Mouse (Mus musculus): ENCODE measurements around the gene Mab21l2. TPM values are rescaled to one million over a fixed set of nuclear protein-coding genes. Genes with fewer than 3 reads are reported as not detected.
A peak's percentile ranks its signal among the peaks of the same experiment; 100 is the strongest.

Gene Mab21l2
- 4.6 and 6.7 TPM in 2 replicates for polyA plus RNA-seq (2015; fragmentation: Nextera tagmentation; extraction: Ambion mirVana)

DNA sequence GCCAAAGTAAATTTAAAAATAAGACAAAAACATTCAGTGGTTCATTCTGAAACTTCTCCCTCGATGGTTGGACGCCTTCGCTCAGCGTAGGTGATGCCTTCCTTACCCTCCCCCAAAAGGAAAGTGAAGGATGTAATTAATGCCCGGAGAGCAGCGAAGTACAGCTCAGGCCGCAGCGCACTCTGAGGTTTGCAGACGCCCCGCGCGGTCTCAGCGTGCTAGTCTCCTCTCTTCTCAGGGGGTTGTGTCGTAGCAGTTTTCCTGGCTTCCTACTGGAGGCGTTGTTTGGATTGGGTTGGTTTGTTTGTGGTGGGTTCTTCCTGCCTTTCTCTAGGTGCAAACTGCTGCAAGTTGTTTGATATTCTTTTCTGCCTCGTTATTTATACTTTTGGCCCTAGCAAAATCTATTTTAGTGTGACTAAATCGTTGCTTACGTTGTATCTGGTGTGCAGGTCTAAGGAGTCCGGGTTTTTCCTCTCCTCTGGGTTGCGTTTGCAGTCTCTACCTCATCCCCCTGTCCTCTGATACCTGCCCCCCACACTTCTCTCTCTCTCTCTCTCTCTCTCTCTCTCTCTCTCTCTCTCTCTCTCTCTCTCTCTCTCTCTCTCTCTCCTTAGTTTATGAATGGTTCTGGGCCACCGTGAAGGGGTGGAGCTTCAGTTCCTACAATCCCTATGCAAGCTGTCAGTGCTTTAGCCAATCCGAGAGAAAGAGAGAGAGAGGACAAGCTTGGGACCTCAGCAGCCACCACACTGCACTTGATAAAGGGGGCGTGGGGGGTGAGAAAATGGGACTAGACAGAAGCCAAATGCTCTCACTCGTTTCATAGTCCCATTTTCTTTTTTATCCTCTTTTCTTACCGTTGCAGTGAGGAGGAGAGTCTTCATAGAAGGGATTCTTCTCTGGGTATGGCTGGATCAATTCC is at the start of gene Mab21l2:
Gene Mab21l2, minus strand, starts transcription at position 539 of the 925 bp plus-strand sequence.
- Histone ChIP-seq H3K9me3 (replicated peaks) (no peaks in the 10 kb centered on the region), H3K27ac (no peak within 1 kb of the TSS), H3K36me3 (ENCODE audit: poor library complexity, severe bottlenecking) (no peaks in the 10 kb centered on the region), H3K27me3 (peaks cover 76% of the 10 kb centered on the region), H3K4me3 (peak within 1 kb of the TSS; percentile 37), H3K9ac (no peak within 1 kb of the TSS), H3K4me1 (peaks cover 21% of the 10 kb centered on the region), H3K4me2 (peak within 1 kb of the TSS; percentile 58)
- 1% methylated on average over 25 of the region's 25 CpGs for WGBS
- peak; percentile 61; the same call in 1 of the 2 replicates for ATAC-seq

DNA sequence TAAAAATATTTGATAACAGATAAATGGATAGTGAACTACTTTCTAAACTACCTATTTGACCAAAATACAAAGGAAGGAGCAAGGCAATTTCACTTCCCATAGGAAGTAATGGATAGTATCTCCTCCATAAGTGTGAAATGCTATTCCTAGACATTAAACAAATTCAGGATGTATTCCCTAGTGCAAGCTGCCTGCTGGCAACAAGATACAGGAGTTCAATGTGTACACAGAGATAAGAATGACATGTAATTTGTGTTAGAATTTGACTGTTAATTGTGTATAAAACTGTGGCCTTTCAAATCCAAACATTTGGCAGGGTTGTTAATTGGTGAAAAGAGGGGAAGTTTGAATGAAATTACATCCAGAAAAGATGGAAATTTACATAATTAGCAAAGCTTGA is 26.9 kb upstream of the Mab21l2 start:
- Histone ChIP-seq H3K36me3 (ENCODE audit: poor library complexity, severe bottlenecking) (no peaks in the 10 kb centered on the region), H3K9me3 (replicated peaks) (no peaks in the 10 kb centered on the region), H3K4me1 (no peaks in the 10 kb centered on the region), H3K4me2 (no peak overlapping the region), H3K27me3 (peaks cover 65% of the 10 kb centered on the region), H3K4me3 (no peak overlapping the region), H3K27ac (no peak overlapping the region), H3K9ac (no peak overlapping the region)
- ATAC-seq: no peak

DNA sequence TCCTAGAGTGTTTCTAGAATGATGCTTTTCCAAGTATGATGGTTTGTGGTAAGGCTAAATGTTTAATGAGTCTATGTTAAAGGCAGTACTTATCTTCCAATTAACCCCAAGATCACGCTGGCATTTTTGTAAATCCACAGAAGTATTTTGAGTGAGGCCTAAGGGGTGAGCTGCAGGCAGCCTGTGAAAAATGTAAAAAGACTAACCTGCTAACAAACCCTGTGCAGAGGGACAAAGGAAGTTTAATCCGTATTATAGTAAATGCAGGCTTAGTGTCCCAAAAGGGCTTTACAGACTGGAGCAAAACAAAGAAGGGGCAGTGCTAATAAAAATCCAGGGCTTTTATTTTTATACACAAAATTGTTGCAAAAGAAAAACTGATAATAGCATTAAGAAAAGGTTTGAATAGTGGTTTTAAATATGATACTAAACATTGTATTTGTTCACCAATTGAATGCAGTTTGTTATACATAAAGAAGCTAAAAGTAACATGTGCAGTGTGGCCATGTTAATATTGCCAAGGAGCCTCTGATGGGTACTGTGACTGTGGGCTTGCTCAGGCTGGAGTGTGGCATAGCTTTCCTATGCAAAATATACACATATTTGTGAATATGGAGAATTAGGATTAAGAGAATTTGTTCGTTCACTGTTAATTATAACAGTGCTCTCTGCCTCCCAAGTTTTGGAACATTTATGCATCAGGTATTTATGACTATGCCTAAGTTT is 24.3 kb upstream of the Mab21l2 start:
- Histone ChIP-seq H3K9me3 (replicated peaks) (no peaks in the 10 kb centered on the region), H3K27me3 (peaks cover 67% of the 10 kb centered on the region), H3K27ac (no peak overlapping the region), H3K36me3 (ENCODE audit: poor library complexity, severe bottlenecking) (no peaks in the 10 kb centered on the region), H3K4me2 (no peak overlapping the region), H3K9ac (no peak overlapping the region), H3K4me1 (no peaks in the 10 kb centered on the region), H3K4me3 (no peak overlapping the region)
- WGBS: 8% methylated on average over 3 of the region's 3 CpGs
- no peak for ATAC-seq

DNA sequence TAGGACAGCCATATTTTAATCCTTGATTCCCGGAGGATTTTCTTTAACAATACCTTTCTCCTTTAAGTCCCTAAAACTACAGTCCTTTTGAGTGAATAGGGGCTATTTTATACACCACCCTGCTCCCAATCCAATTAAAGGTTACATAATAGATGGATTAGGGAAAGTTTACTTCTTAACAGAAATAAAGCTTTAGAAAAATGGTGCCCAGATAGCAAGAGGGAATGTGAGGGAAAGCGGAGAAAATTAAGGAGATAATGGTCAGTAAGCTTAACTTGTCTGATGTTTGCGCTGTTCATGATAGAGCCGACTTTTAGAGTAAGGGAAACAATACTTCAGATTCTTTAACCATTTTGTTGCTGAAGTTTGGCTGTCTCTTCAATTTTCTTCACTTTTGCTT is 23.1 kb upstream of the Mab21l2 start:
- Histone ChIP-seq H3K4me2 (no peak overlapping the region), H3K9ac (no peak overlapping the region), H3K4me3 (no peak overlapping the region), H3K9me3 (replicated peaks) (no peaks in the 10 kb centered on the region), H3K36me3 (ENCODE audit: poor library complexity, severe bottlenecking) (no peaks in the 10 kb centered on the region), H3K27ac (no peak overlapping the region), H3K4me1 (no peaks in the 10 kb centered on the region), H3K27me3 (peaks cover 67% of the 10 kb centered on the region)
- WGBS: 1% methylated on average over 4 of the region's 4 CpGs
- ATAC-seq: no peak

DNA sequence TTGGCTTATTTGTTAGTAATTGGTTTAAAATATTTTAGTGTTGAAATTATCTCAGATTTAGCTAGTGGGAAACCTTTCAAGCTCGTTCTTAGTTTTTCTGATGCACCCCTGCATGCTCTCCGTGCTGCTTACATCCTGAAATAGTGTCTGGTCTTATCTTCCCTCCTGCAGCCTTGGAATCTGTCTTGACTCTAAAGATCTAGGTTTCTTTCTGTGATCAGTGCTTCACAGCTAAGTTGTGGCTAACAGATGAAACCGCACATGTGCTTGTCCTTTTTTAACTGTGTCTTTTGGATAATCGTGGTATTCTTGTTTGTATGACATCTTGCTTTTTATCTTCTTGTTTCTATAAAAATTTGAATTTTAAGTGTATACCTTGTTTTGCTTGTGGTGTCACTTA is 18.9 kb upstream of the Mab21l2 start:
- H3K9me3 ChIP-seq (replicated peaks): no peaks in the 10 kb centered on the region
- H3K27ac ChIP-seq: no peak overlapping the region
- WGBS: 83% methylated on average over 4 of the region's 4 CpGs
- no peaks in the 10 kb centered on the region for H3K36me3 ChIP-seq (ENCODE audit: poor library complexity, severe bottlenecking)
- H3K27me3 ChIP-seq: peaks cover 68% of the 10 kb centered on the region
- no peak for ATAC-seq
- no peak overlapping the region for H3K9ac ChIP-seq
- H3K4me2 ChIP-seq: no peak overlapping the region
- no peaks in the 10 kb centered on the region for H3K4me1 ChIP-seq
- no peak overlapping the region for H3K4me3 ChIP-seq

DNA sequence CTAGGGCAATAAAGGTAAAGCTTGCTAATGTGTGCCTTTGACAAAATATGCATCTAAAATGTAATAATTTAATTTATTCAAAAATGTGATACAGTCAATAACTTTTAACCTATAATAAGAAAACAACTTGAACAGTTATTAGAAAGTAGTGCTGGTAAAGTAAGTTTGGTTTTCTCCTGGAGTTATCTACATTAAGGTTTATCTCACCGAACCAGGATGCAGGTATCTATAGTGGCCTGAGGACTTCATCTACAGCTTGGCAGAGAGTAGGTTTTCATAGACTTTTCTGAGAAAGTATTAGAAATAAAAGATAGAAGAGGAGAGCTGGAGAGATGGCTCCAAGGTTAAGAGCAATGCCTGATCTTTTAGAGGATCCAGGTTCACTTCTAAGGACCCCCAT is 13.0 kb upstream of the Mab21l2 start:
- Histone ChIP-seq H3K4me3 (no peak overlapping the region), H3K27ac (no peak overlapping the region), H3K4me1 (peaks cover 3% of the 10 kb centered on the region; the same call in 1 of the 2 replicates), H3K36me3 (ENCODE audit: poor library complexity, severe bottlenecking) (no peaks in the 10 kb centered on the region), H3K4me2 (no peak overlapping the region), H3K27me3 (peaks cover 69% of the 10 kb centered on the region), H3K9ac (no peak overlapping the region), H3K9me3 (replicated peaks) (no peaks in the 10 kb centered on the region)
- WGBS: 98% methylated on average over 1 of the region's 1 CpGs
- ATAC-seq: no peak

DNA sequence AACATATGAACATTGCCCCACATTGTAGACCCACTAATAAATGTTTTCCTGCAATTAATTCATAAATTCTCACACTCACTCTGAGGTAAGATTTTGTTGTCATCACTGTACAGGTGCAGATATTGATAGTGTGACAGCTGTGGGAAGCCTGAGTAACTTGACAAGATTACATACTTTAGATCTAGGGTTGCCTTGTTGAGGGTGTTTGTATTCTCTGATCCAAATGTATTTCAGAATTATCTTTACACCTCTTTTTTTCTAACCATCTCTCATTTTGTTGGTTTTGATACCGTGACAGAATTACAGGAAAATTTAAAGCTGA is 12.6 kb upstream of the Mab21l2 start:
- Histone ChIP-seq H3K4me1 (peaks cover 3% of the 10 kb centered on the region; the same call in 1 of the 2 replicates), H3K27ac (no peak overlapping the region), H3K4me3 (no peak overlapping the region), H3K9ac (no peak overlapping the region), H3K27me3 (peaks cover 69% of the 10 kb centered on the region), H3K36me3 (ENCODE audit: poor library complexity, severe bottlenecking) (no peaks in the 10 kb centered on the region), H3K4me2 (no peak overlapping the region), H3K9me3 (replicated peaks) (no peaks in the 10 kb centered on the region)
- no peak for ATAC-seq
- WGBS: 86% methylated on average over 1 of the region's 1 CpGs

DNA sequence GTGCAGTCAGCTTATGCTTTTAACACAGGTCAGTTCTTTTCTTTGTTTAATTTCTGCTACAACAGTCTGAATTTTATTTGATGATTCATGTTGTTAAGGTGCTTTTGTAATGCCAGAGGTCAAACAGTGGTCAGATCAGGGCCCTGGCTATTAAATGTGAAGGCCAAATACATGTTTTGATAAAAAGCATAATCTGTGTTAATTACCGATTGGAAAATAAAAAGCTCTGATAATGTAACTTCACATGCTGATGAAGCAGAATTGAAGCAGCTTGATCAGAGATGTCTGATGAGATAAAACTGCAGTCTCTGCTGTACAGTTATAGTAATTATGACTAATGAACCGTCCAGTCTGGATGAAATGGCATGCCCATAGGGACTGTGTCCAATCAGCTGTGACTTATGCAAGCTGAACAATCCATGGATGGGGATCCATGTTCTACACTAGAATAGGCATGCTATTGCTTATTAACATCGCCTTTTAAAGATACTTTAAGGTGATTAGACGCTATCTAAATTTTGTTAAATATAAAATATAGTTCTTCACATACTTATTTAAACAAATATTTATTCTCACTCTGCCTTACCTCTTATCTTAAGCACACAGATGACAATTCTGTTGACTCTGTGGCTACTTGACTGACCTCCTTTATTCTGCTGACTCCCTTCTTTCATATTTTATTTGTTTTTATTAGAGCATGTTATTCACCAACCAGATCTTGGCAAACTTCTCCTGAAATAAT is 12.0 kb upstream of the Mab21l2 start:
- Histone ChIP-seq H3K27me3 (peaks cover 71% of the 10 kb centered on the region), H3K4me2 (no peak overlapping the region), H3K9ac (no peak overlapping the region), H3K27ac (no peak overlapping the region), H3K36me3 (ENCODE audit: poor library complexity, severe bottlenecking) (no peaks in the 10 kb centered on the region), H3K9me3 (replicated peaks) (no peaks in the 10 kb centered on the region), H3K4me3 (no peak overlapping the region), H3K4me1 (peaks cover 3% of the 10 kb centered on the region; the same call in 1 of the 2 replicates)
- WGBS: 84% methylated on average over 4 of the region's 4 CpGs
- ATAC-seq: no peak

DNA sequence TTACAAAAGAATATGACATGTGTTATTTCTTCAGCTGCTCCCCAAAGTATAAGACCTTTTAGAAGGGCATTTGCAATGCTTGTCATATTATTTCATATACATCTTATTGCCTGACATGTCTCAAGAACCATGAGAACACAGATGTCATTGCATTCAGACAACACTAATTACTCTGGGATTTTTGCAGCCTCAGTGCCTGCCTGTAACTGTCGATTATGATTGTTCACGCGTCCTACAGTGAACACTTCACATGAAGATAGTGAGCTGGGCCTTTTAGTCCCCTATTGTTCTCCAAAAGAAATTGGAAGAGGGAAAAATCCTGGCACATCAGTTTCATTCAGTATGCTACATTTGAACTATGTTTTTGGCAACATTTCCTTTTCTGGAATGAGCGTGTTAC is 11.2 kb upstream of the Mab21l2 start:
- H3K4me2 ChIP-seq: no peak overlapping the region
- H3K4me3 ChIP-seq: no peak overlapping the region
- no peak overlapping the region for H3K9ac ChIP-seq
- H3K27me3 ChIP-seq: peaks cover 72% of the 10 kb centered on the region
- 68% methylated on average over 4 of the region's 4 CpGs for WGBS
- no peaks in the 10 kb centered on the region for H3K9me3 ChIP-seq (replicated peaks)
- H3K27ac ChIP-seq: no peak overlapping the region
- no peaks in the 10 kb centered on the region for H3K36me3 ChIP-seq (ENCODE audit: poor library complexity, severe bottlenecking)
- H3K4me1 ChIP-seq: peaks cover 3% of the 10 kb centered on the region; the same call in 1 of the 2 replicates
- no peak for ATAC-seq

DNA sequence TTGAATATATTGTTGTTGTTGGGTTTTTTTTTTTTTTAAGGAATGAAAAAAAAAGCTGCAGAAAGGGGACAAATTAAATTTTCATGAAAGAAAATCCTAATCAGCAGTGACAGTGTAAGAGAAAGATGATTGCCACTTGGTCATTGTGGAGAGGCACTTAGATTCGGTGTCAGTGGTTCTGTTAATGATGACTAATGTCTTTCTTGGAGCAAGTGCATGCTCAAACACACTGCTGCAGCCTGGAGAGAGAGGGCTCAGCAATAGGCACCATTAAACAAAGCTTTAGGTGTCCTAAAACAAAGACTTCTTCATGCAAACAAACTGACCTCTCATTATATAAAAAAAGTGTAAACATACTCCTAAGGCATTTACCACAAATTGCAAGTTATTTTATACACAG is 10.5 kb upstream of the Mab21l2 start:
- Histone ChIP-seq H3K9ac (no peak overlapping the region), H3K27me3 (peaks cover 73% of the 10 kb centered on the region), H3K9me3 (replicated peaks) (no peaks in the 10 kb centered on the region), H3K27ac (no peak overlapping the region), H3K4me1 (peaks cover 3% of the 10 kb centered on the region; the same call in 1 of the 2 replicates), H3K4me2 (no peak overlapping the region), H3K4me3 (no peak overlapping the region), H3K36me3 (ENCODE audit: poor library complexity, severe bottlenecking) (no peaks in the 10 kb centered on the region)
- 41% methylated on average over 1 of the region's 1 CpGs for WGBS
- no peak for ATAC-seq

DNA sequence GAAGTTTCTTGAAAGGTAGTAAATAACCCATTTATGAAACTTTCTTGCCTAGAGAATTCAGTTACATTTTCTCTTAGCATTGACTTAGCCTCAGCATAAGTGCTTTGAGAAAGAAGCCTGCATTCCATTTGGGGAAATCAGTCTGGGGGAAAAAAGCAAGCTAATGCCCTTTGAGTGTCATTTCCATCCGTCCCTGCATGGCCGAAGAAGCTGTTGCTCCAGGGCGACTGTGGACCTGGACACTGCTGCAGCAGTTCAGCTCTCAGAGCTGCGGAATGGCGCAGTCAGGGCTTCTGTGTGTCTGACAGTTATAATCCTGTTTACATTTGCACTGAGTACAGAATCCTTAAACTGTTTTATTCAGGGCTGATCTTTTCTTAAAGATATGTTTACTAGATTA is 3.7 kb upstream of the Mab21l2 start:
- no peak overlapping the region for H3K4me2 ChIP-seq
- no peak overlapping the region for H3K4me3 ChIP-seq
- ATAC-seq: no peak
- H3K9me3 ChIP-seq (replicated peaks): no peaks in the 10 kb centered on the region
- no peak overlapping the region for H3K9ac ChIP-seq
- no peaks in the 10 kb centered on the region for H3K36me3 ChIP-seq (ENCODE audit: poor library complexity, severe bottlenecking)
- peaks cover 85% of the 10 kb centered on the region for H3K27me3 ChIP-seq
- 14% methylated on average over 5 of the region's 5 CpGs for WGBS
- no peak overlapping the region for H3K27ac ChIP-seq
- H3K4me1 ChIP-seq: peaks cover 11% of the 10 kb centered on the region; the same call in 1 of the 2 replicates

Measured in forebrain, embryonic 13.5 days (tissue).